Mouse (Mus musculus): ENCODE measurements at regions not wholly inside any gene's neighbourhood (a gene's known extent, or its start where the extent isn't known, plus 50 kb on each side); places are given as distances from the start of the nearest gene placed in this dataset.

- no peak overlapping the region for H3K27ac ChIP-seq (replicated peaks; ENCODE audit: low read depth, low read length)
- H3K4me3 ChIP-seq (ENCODE audit: insufficient read depth, low read depth, low read length) = no peak overlapping the region
These were observed 176.2 kb upstream of the Mocs2 start for GRCm38 (mm10) chr13:114641688-114642390.

GRCm38 (mm10) chr13:114642901-114643491 lies 175.0 kb upstream of the Mocs2 start:
- Histone ChIP-seq H3K4me3 (ENCODE audit: insufficient read depth, low read depth, low read length) (no peak overlapping the region), H3K4me1 (ENCODE audit: control insufficient read depth, insufficient read depth, insufficient read length, low read length) (no peaks in the 10 kb centered on the region), H3K27ac (replicated peaks; ENCODE audit: low read depth, low read length) (no peak overlapping the region)

More at GRCm38 (mm10) chr13:114641688-114642390, 176.2 kb upstream of the Mocs2 start:
- H3K4me1 ChIP-seq (ENCODE audit: control insufficient read depth, insufficient read depth, insufficient read length, low read length) = no peaks in the 10 kb centered on the region

GRCm38 (mm10) chr13:114643521-114643920 lies 174.5 kb upstream of the Mocs2 start:
- H3K4me1 ChIP-seq (ENCODE audit: control insufficient read depth, insufficient read depth, insufficient read length, low read length) = no peaks in the 10 kb centered on the region
- no peak overlapping the region for H3K27ac ChIP-seq (replicated peaks; ENCODE audit: low read depth, low read length)
- no peak overlapping the region for H3K4me3 ChIP-seq (ENCODE audit: insufficient read depth, low read depth, low read length)

- Histone ChIP-seq H3K4me3 (ENCODE audit: insufficient read depth, low read depth, low read length) (no peak overlapping the region), H3K4me1 (ENCODE audit: control insufficient read depth, insufficient read depth, insufficient read length, low read length) (no peaks in the 10 kb centered on the region), H3K27ac (replicated peaks; ENCODE audit: low read depth, low read length) (no peak overlapping the region)
These were observed 163.8 kb upstream of the Mocs2 start for GRCm38 (mm10) chr13:114654267-114654666.

- Histone ChIP-seq H3K4me1 (ENCODE audit: control insufficient read depth, insufficient read depth, insufficient read length, low read length) (no peaks in the 10 kb centered on the region), H3K27ac (replicated peaks; ENCODE audit: low read depth, low read length) (no peak overlapping the region), H3K4me3 (ENCODE audit: insufficient read depth, low read depth, low read length) (no peak overlapping the region)
These were observed 163.0 kb upstream of the Mocs2 start for GRCm38 (mm10) chr13:114654953-114655586.

GRCm38 (mm10) chr13:114672411-114672810 lies 145.6 kb upstream of the Mocs2 start:
- Histone ChIP-seq H3K4me1 (ENCODE audit: control insufficient read depth, insufficient read depth, insufficient read length, low read length) (no peaks in the 10 kb centered on the region), H3K27ac (replicated peaks; ENCODE audit: low read depth, low read length) (no peak overlapping the region), H3K4me3 (ENCODE audit: insufficient read depth, low read depth, low read length) (no peak overlapping the region)

- no peak overlapping the region for H3K4me3 ChIP-seq (ENCODE audit: insufficient read depth, low read depth, low read length)
- no peak overlapping the region for H3K27ac ChIP-seq (replicated peaks; ENCODE audit: low read depth, low read length)
- 0 out of 2 replicates have a peak, but pooled peaks cover 2% of the 10 kb centered on the region for H3K4me1 ChIP-seq (ENCODE audit: control insufficient read depth, insufficient read depth, insufficient read length, low read length)
These were observed 138.2 kb upstream of the Mocs2 start for GRCm38 (mm10) chr13:114679703-114680378.

GRCm38 (mm10) chr13:114680379-114680733 lies 137.7 kb upstream of the Mocs2 start:
- Histone ChIP-seq H3K27ac (replicated peaks; ENCODE audit: low read depth, low read length) (no peak overlapping the region), H3K4me3 (ENCODE audit: insufficient read depth, low read depth, low read length) (no peak overlapping the region), H3K4me1 (ENCODE audit: control insufficient read depth, insufficient read depth, insufficient read length, low read length) (0 out of 2 replicates have a peak, but pooled peaks cover 2% of the 10 kb centered on the region)

- Histone ChIP-seq H3K27ac (replicated peaks; ENCODE audit: low read depth, low read length) (0 out of 2 replicates have a peak overlapping the region, but pooled peaks have one; percentile 21), H3K4me3 (ENCODE audit: insufficient read depth, low read depth, low read length) (no peak overlapping the region), H3K4me1 (ENCODE audit: control insufficient read depth, insufficient read depth, insufficient read length, low read length) (0 out of 2 replicates have a peak, but pooled peaks cover 2% of the 10 kb centered on the region)
These were observed 136.8 kb upstream of the Mocs2 start for GRCm38 (mm10) chr13:114681196-114681595.

GRCm38 (mm10) chr13:114681887-114682286 lies 136.1 kb upstream of the Mocs2 start:
- no peak overlapping the region for H3K27ac ChIP-seq (replicated peaks; ENCODE audit: low read depth, low read length)
- 0 out of 2 replicates have a peak, but pooled peaks cover 2% of the 10 kb centered on the region for H3K4me1 ChIP-seq (ENCODE audit: control insufficient read depth, insufficient read depth, insufficient read length, low read length)
- no peak overlapping the region for H3K4me3 ChIP-seq (ENCODE audit: insufficient read depth, low read depth, low read length)

- H3K4me1 ChIP-seq (ENCODE audit: control insufficient read depth, insufficient read depth, insufficient read length, low read length) = 0 out of 2 replicates have a peak, but pooled peaks cover 2% of the 10 kb centered on the region
- no peak overlapping the region for H3K4me3 ChIP-seq (ENCODE audit: insufficient read depth, low read depth, low read length)
- H3K27ac ChIP-seq (replicated peaks; ENCODE audit: low read depth, low read length) = no peak overlapping the region
These were observed 135.1 kb upstream of the Mocs2 start for GRCm38 (mm10) chr13:114682891-114683290.

- Histone ChIP-seq H3K4me3 (ENCODE audit: insufficient read depth, low read depth, low read length) (no peak overlapping the region), H3K27ac (replicated peaks; ENCODE audit: low read depth, low read length) (no peak overlapping the region), H3K4me1 (ENCODE audit: control insufficient read depth, insufficient read depth, insufficient read length, low read length) (0 out of 2 replicates have a peak, but pooled peaks cover 2% of the 10 kb centered on the region)
These were observed 133.7 kb upstream of the Mocs2 start for GRCm38 (mm10) chr13:114684298-114684697.

GRCm38 (mm10) chr13:114685368-114685767 lies 132.7 kb upstream of the Mocs2 start:
- Histone ChIP-seq H3K27ac (replicated peaks; ENCODE audit: low read depth, low read length) (no peak overlapping the region), H3K4me1 (ENCODE audit: control insufficient read depth, insufficient read depth, insufficient read length, low read length) (no peaks in the 10 kb centered on the region), H3K4me3 (ENCODE audit: insufficient read depth, low read depth, low read length) (no peak overlapping the region)

GRCm38 (mm10) chr13:114712601-114713000 lies 105.4 kb upstream of the Mocs2 start:
- Histone ChIP-seq H3K4me3 (ENCODE audit: insufficient read depth, low read depth, low read length) (no peak overlapping the region), H3K27ac (replicated peaks; ENCODE audit: low read depth, low read length) (no peak overlapping the region), H3K4me1 (ENCODE audit: control insufficient read depth, insufficient read depth, insufficient read length, low read length) (no peaks in the 10 kb centered on the region)

- Histone ChIP-seq H3K4me3 (ENCODE audit: insufficient read depth, low read depth, low read length) (no peak overlapping the region), H3K27ac (replicated peaks; ENCODE audit: low read depth, low read length) (no peak overlapping the region), H3K4me1 (ENCODE audit: control insufficient read depth, insufficient read depth, insufficient read length, low read length) (no peaks in the 10 kb centered on the region)
These were observed 98.3 kb upstream of the Mocs2 start for GRCm38 (mm10) chr13:114719771-114720170.
